Mouse (Mus musculus) embryonic fibroblast, embryonic 13.5 days (primary cell): ENCODE measurements around the gene Ubtf.

Experiments
- CTCF ChIP-seq: IDR thresholded peaks from 2 replicates; pipeline ENCODE4 v1.5.1; 2011; ENCODE audit warnings: mild to moderate bottlenecking, control low read depth, low read length, moderate library complexity, borderline replicate concordance; ENCODE audit not compliant: insufficient read depth
- POLR2A ChIP-seq: IDR thresholded peaks from 2 replicates; pipeline ENCODE4 v1.6.1; 2011; ENCODE audit warnings: low read depth, mild to moderate bottlenecking, control low read depth, low read length, moderate library complexity

- TF ChIP-seq CTCF: no peak
- no peak for TF ChIP-seq POLR2A
Measured at GRCm38 (mm10) chr11:102364570-102365371, 45.2 kb upstream of the Ubtf start.
